Mouse (Mus musculus) stomach, embryonic 14.5 days (tissue): Measurements from ENCODE around the gene Nr6a1. TPM values are rescaled to one million over a fixed set of nuclear protein-coding genes. Genes with fewer than 3 reads are reported as not detected.

Source experiments
- ATAC-seq: fragments of 200-750 bp; cut with Nextera tagmentation; 2 replicates; pipeline ENCODE4 v1.8.0; 2017; ENCODE audit warnings: low read depth, moderate TSS enrichment; ENCODE audit not compliant: insufficient number of reproducible peaks, insufficient read depth, low FRiP score
- H3K27ac ChIP-seq: fragments of 300-500 bp; sonication (generic); 2 replicates; pipeline ENCODE4 v1.5.1; 2014; ENCODE audit warnings: mild to moderate bottlenecking, low read length, moderate library complexity, mixed read lengths
- H3K27me3 ChIP-seq: fragments of 300-500 bp; sonication (generic); 2 replicates; pipeline ENCODE4 v1.6.1; 2014; ENCODE audit warnings: low read length, control low read depth, mixed read lengths; ENCODE audit not compliant: control insufficient read depth, insufficient read depth
- H3K36me3 ChIP-seq: fragments of 300-500 bp; sonication (generic); 2 replicates; pipeline ENCODE4 v1.6.1; 2014; ENCODE audit warnings: mild to moderate bottlenecking, control low read depth, low read length, moderate library complexity, mixed read lengths; ENCODE audit not compliant: control insufficient read depth, insufficient read depth
- H3K4me1 ChIP-seq: fragments of 300-500 bp; sonication (generic); 2 replicates; pipeline ENCODE4 v1.6.1; 2014; ENCODE audit warnings: low read length, control low read depth, mixed read lengths; ENCODE audit not compliant: control insufficient read depth, insufficient read depth
- H3K4me2 ChIP-seq: fragments of 300-500 bp; sonication (generic); replicated peaks from 2 replicates; pipeline ENCODE4 v1.6.1; 2014; ENCODE audit warnings: low read depth, low read length, control low read depth
- H3K4me3 ChIP-seq: fragments of 300-500 bp; sonication (generic); 2 replicates; pipeline ENCODE4 v1.5.1; 2014; ENCODE audit warnings: low read depth, low read length, control low read depth
- H3K9ac ChIP-seq: fragments of 300-500 bp; sonication (generic); replicated peaks from 2 replicates; pipeline ENCODE4 v1.6.1; 2014; ENCODE audit warnings: low read depth, mild to moderate bottlenecking, control low read depth, low read length, moderate library complexity, mixed read lengths
- H3K9me3 ChIP-seq: fragments of 300-500 bp; sonication (generic); 2 replicates; pipeline ENCODE4 v1.6.1; 2016; ENCODE audit warnings: low read depth, low read length, control low read depth; ENCODE audit not compliant: control insufficient read depth
- WGBS: fragments of 180-500 bp; shearing (Covaris S2); extraction: QIAGEN DNeasy Blood & Tissue Kit; methylation state at CpG from one replicate; pipeline ENCODE4 v1.1.7; 2014; 5-methylcytosine and 5-hydroxymethylcytosine counted together
- polyA plus RNA-seq: library from polyadenylated mRNA; unstranded; fragments of >200 nt; fragmentation: Nextera tagmentation; extraction: Ambion mirVana; gene quantifications from 2 replicates; pipeline ENCODE4 v1.2.1, GENCODE M21; 2014

Gene Nr6a1
- polyA plus RNA-seq, 1 experiment from 2014 or later: 2.6 TPM

DNA sequence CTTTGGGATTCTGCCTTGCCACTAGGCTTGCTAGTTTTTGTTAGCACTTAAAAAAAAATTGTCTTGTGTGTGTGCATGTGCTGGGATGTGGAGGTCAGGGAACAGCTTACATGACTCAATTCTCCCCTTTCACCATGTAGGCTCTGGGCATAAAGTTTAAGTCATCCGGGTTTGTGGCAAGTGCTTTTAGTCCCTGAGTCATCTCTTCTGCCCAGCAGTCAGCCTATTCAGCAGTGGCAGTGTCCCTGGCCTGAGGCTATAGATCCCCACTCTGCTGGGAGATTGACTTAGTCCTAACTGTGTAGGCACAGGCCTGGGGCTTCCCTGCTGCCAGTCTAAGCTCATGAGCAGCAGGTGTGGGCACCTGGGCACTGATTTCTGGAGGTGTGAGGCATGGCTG, 237.6 kb downstream of the Nr6a1 start:
- no peak overlapping the region for H3K9ac ChIP-seq

DNA sequence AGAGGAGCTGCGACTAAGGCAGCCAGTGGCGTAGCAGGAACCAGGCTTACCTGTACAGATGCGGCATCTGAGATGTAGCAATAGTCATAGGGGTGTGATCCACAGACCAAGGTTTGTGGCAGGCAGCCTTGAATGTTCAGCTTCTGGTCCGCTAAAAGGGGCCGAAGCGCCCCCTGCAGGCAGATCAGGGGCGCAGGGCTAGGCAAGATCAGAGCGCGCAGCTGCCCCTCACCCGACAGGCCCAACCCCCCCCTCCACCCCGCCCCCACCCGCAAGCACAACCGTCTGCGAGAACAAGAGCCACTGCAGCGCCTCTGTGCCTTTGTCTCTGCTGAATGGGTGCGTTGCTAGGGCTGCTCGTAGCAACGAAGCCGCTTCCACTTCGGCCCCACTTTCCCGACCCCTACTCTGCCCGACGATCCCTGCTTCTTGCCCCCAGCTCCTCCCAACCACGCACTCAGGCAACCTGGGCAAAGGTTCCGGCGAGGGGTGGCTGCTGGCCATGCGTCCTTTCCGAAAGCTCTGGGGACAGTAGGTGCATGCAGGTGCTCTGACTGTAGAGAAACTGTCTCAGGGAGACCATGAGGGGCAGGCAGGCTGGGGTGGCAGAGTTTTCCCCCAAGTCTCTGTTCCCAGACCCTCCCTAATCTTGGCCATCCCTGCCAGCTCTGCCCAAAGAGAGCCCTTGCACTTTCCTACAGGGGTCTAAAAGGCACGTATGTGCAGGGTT, 238.5 kb downstream of the Nr6a1 start:
- peaks cover 4% of the 10 kb centered on the region; the same call in 1 of the 2 replicates for H3K4me1 ChIP-seq
- ATAC-seq: peak; percentile 51; the same call in 1 of the 2 replicates
- H3K4me3 ChIP-seq: peak overlapping the region; percentile 21
- no peak overlapping the region; the same call in 1 of the 2 replicates for H3K9ac ChIP-seq
- peak overlapping the region; percentile 50 for H3K4me2 ChIP-seq
- 4% methylated on average over 29 of the region's 29 CpGs for WGBS
- H3K36me3 ChIP-seq: no peaks in the 10 kb centered on the region
- H3K27ac ChIP-seq: no peak overlapping the region
- H3K27me3 ChIP-seq: peaks cover 6% of the 10 kb centered on the region
- H3K9me3 ChIP-seq: no peaks in the 10 kb centered on the region

More for the DNA sequence above, 237.6 kb downstream of the Nr6a1 start:
- Histone ChIP-seq H3K27ac (no peak overlapping the region), H3K27me3 (peaks cover 6% of the 10 kb centered on the region), H3K4me1 (peaks cover 4% of the 10 kb centered on the region; the same call in 1 of the 2 replicates), H3K4me3 (no peak overlapping the region), H3K4me2 (no peak overlapping the region), H3K9me3 (no peaks in the 10 kb centered on the region), H3K36me3 (no peaks in the 10 kb centered on the region)
- 59% methylated on average over 1 of the region's 1 CpGs for WGBS
- no peak for ATAC-seq

DNA sequence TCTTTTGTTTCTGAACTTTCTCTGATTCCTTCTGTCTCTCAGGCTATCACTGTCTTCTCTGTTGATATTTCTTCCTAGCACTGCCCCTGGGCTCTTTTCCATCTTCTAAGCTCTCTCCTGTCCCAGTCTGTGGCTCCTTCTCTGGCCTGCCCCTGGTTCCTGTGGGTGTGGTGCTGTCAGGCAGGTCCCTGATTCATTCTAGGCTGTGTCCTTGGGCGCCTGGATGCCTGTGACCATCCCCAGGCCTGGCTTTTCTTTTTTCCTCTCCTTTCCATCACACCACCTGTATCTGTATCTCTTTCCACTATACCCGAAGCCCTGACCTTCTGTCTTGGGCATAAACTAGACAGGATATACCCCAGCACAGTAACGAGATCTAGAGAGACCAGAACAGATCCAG, 241.7 kb downstream of the Nr6a1 start:
- Histone ChIP-seq H3K27ac (no peak overlapping the region), H3K9me3 (no peaks in the 10 kb centered on the region), H3K4me3 (no peak overlapping the region), H3K9ac (no peak overlapping the region), H3K4me2 (no peak overlapping the region), H3K27me3 (peaks cover 5% of the 10 kb centered on the region), H3K36me3 (no peaks in the 10 kb centered on the region), H3K4me1 (peaks cover 4% of the 10 kb centered on the region; the same call in 1 of the 2 replicates)
- no peak for ATAC-seq
- 63% methylated on average over 3 of the region's 3 CpGs for WGBS

DNA sequence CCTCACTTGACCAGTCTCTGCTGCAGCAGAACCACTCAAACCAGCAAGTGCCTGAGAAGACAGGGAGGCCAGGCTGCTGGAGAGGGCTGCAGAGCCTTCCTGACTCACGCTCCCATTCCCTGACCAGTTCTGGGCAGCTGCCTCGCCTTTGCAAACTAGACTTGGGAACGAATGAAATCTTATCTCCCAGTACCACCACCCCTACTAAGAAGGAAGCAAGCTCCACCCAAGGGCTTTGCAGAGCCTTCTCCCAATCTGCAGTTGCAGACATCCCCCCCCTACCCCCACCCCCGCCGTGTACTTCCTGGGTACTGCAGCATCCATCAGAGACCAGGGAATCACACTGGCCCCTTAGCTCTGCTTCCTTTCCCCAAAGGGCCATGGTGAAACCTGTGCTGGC, 244.4 kb downstream of the Nr6a1 start:
- no peak overlapping the region for H3K4me2 ChIP-seq
- H3K27me3 ChIP-seq: no peaks in the 10 kb centered on the region
- no peak overlapping the region for H3K4me3 ChIP-seq
- H3K9me3 ChIP-seq: no peaks in the 10 kb centered on the region
- WGBS: 70% methylated on average over 5 of the region's 5 CpGs
- H3K9ac ChIP-seq: no peak overlapping the region
- H3K27ac ChIP-seq: no peak overlapping the region
- no peaks in the 10 kb centered on the region for H3K36me3 ChIP-seq
- no peak for ATAC-seq
- no peaks in the 10 kb centered on the region for H3K4me1 ChIP-seq

DNA sequence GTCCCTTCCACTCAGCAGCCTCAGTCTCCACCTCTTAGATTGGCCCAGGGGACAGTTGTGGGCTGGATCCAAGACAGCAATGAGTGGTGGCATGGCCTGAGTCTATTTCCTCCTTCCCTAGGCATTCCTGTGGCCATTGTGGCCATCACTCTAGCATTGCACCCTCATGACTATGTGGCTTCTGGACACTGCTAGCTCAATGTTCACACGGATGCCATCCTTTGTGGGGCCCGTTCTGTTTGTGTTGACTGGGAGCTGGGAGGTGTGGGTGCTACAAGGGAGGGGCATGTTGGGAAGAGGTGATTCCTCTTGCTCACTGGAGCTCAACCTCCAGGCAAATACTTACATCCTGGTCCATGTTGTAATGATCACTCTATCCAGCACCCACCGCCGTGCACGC, 245.3 kb downstream of the Nr6a1 start:
- no peak overlapping the region for H3K9ac ChIP-seq
- WGBS: 93% methylated on average over 5 of the region's 5 CpGs
- H3K36me3 ChIP-seq: no peaks in the 10 kb centered on the region
- no peak for ATAC-seq
- no peak overlapping the region for H3K4me2 ChIP-seq
- no peaks in the 10 kb centered on the region for H3K9me3 ChIP-seq
- no peaks in the 10 kb centered on the region for H3K27me3 ChIP-seq
- no peak overlapping the region for H3K27ac ChIP-seq
- H3K4me1 ChIP-seq: no peaks in the 10 kb centered on the region
- no peak overlapping the region for H3K4me3 ChIP-seq

DNA sequence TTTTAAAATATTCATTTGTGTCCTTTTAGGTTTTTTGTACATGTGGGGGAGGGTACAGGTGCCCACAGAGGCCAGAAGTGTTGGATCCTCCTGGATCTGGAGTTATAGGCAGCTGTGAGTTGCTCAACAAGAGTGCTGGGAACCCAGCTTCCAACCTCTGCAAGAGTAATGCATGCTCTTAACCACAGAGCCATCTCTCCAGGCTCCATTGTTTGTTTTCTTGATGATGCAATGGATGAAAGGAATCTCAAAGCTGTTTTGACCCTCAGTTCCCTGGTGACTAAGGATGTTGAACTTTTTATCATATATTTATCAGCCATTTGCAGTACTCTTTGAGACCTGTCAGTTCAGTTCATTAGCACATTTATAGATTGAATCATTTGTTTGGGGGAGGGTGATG, 248.5 kb downstream of the Nr6a1 start:
- H3K9me3 ChIP-seq: no peaks in the 10 kb centered on the region
- H3K4me3 ChIP-seq: no peak overlapping the region
- H3K27me3 ChIP-seq: no peaks in the 10 kb centered on the region
- no peak overlapping the region for H3K4me2 ChIP-seq
- no peaks in the 10 kb centered on the region for H3K4me1 ChIP-seq
- no peaks in the 10 kb centered on the region for H3K36me3 ChIP-seq
- ATAC-seq: no peak
- H3K27ac ChIP-seq: no peak overlapping the region
- H3K9ac ChIP-seq: no peak overlapping the region

DNA sequence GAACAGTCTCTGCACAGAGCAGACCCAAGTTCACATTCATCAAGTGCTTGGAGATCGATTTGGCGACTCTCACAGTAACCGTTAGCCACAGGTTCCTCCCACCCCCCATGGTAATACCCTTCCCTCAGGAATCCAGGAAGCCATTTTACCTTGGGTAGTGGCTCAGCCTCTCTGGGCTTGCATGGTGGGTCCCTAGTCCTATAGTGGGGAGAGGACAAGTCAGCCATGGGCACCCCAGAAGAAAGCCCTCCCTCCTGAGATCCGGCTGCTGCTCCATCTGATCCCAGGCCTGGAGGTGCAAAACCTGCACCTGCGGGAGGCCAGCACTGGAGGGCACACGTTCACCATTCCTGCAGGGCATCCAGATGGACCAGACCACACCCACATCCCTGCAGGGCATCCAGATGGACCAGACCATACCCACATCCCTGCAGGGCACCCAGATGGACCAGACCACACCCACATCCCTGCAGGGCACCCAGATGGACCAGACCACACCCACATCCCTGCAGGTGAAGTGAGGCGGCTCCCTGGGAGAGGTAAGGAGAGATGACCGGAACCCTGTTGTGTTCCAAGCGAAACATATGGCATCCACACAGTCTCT, 252.0 kb downstream of the Nr6a1 start:
- H3K27ac ChIP-seq: no peak overlapping the region
- no peaks in the 10 kb centered on the region for H3K9me3 ChIP-seq
- H3K36me3 ChIP-seq: no peaks in the 10 kb centered on the region
- H3K4me2 ChIP-seq: no peak overlapping the region
- H3K27me3 ChIP-seq: no peaks in the 10 kb centered on the region
- H3K9ac ChIP-seq: no peak overlapping the region
- ATAC-seq: peak; percentile 34; the same call in 1 of the 2 replicates
- no peaks in the 10 kb centered on the region for H3K4me1 ChIP-seq
- WGBS: 53% methylated on average over 9 of the region's 9 CpGs
- H3K4me3 ChIP-seq: no peak overlapping the region
